Mouse (Mus musculus) cerebellum, adult 11 months (tissue): Measurements from ENCODE around the gene C9orf72.

Experiments used
- DNase-seq: peaks from one replicate; pipeline ENCODE4 v3.0.0; 2022

C9orf72 gene

DNA sequence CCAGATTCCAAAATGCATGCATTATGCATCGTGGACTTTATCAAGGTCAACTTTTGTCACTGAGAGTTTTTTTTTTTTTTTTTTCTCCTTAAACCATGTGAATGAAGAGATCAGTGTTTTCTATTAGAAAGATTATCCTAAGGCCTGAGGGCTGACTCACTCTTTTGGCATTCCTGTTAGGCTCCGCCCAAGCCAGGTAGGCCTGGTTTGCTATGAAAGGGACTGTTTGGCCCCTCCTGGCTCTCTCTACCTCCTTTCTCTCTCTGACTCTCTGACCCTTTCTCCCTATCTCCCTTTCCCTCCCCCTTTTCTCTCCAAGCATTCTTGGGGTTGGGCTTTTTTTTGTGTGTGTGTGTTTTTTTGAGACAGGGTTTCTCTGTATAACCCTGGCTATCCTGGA lies 50.4 kb downstream of the C9orf72 start:
- DNase-seq: no peak

DNA sequence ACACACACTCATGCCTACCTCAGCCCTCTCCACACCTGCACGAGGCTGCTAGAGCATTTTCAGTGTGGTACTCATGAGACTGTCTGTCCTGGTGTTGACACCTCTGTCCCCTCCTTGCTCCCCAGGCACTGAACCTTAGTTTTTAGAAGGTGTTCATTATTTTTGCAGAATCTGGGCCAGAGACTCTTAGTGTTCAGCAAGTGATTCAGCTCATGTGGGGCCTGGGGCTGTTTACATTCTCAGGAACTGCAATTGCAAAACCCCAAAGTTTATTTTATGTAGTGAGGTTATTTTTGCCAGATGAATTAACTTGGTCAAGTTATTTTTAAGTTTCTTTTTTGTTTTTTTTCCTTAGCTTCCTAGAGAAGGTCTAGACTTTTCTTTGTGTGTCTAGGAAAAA lies 52.4 kb downstream of the C9orf72 start:
- no peak for DNase-seq

DNA sequence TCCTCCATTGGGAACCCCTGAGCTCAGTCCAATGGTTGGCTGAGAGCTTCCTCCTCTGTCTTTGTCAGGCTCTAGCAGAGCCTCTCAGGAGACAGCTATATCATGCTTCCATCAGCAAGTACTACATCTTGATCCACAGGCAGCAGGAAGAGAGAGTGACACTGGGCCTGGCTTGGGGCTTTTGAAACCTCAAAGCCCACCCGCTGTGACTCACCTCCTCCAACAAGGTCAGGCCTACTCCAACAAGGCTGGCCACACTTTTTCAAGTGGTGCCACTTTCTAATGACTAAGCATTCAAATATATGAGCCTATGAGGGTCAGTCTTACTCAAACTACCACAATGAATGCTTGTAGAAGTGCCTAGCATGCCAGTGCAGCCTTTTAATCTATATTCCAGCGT lies 53.5 kb downstream of the C9orf72 start:
- no peak for DNase-seq

DNA sequence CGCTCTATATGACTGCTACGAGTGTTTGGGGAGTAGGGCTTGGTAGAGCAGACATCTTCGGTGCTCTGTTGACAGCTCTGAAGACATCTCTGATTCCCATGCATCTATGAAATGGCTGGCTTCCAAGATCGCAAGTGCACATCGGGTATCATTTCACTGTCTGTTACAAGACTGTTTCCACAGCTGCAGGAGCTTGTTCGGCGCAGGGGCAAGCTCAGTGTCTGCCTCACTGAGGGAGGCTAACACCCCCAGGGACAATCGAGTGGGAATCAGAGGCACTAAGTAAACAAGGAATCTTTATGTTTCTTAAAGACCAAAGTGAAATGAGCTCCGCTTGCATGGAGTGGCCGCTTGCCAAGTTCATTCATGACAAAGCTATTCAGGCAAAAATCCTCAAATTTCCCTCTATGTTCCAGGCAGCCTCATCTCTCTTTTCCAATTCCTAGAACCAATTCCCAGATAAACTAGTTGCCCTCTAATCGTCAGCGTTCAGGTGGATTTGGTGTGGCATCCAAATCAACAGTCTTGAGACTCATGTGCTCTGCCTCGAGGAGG lies 56.3 kb downstream of the C9orf72 start:
- no peak for DNase-seq

DNA sequence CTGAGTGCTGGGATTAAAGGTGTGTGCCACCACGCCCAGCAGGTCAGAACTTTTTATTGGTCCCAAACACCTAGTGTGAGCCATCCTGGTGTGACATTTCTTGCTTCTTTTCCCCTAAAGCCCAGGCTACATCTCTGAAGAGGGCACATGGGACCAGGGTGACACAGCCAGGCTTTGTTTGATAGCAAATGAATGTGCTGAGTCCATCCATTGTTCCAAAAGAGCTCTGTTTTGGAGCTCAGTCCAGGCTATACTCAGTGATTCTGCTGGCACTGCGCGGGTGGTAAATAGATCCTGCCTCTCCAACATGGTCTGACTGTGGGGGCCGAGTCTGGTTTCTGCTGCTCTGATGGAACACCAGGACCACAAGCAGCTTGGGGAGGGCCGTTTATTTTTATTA lies 58.1 kb downstream of the C9orf72 start:
- DNase-seq: no peak

DNA sequence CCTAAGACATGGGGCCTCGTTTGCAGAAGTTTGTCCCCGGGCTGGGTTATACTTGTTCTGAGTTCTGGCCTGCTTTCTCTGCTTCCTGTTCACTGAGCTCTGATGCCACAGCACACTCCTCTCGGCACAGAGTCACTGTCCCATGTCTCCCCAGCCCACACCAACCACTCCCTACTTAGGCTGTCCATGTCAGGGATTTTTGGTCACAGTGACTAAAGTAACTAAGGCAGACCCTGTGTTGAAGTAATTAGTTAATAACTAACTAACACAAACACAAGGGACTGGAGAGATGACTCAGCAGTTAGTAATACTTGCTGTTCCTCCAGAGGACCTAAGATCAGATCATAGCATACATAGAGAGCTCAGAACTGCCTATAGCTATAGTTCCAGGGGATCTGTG lies 60.0 kb downstream of the C9orf72 start:
- no peak for DNase-seq

DNA sequence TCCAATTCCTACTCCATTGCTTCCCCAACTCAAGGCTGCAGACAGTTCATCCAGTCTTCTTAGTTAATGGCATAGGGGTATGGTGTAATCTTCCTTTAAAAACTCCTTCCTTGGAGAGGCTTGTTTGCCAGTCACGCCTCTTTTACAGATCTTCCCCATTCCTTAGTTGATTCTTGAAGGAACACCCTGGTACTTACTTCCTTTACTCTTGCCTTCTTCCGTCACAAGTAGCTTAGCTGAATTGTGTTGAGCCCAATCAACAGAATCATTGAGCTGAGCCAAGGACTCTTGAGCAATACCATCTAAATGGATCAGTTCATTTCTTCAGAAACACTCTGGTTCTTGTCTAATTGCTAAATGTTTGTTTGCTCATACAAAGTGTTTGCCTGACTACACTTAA lies 60.7 kb downstream of the C9orf72 start:
- DNase-seq: no peak

DNA sequence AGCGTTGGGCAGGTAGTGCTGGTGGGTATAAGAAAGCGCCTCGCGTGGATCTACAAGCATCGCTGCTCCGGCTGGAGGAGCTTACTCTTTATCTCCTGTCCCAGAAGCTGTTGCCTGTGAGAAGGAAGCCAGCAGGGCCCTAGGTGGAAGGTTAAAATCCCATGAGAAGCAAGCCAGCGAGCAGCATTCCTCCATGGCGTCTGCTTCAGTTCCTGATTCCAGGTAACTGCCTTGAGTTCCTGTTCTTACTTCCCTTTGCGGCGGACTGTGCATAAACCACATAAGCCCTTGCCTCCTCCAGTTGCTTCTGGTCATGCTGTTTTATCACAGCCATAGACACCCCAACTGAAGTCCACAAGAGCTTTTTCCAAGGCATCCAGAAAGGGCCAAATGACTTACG lies 68.2 kb downstream of the C9orf72 start:
- no peak for DNase-seq

DNA sequence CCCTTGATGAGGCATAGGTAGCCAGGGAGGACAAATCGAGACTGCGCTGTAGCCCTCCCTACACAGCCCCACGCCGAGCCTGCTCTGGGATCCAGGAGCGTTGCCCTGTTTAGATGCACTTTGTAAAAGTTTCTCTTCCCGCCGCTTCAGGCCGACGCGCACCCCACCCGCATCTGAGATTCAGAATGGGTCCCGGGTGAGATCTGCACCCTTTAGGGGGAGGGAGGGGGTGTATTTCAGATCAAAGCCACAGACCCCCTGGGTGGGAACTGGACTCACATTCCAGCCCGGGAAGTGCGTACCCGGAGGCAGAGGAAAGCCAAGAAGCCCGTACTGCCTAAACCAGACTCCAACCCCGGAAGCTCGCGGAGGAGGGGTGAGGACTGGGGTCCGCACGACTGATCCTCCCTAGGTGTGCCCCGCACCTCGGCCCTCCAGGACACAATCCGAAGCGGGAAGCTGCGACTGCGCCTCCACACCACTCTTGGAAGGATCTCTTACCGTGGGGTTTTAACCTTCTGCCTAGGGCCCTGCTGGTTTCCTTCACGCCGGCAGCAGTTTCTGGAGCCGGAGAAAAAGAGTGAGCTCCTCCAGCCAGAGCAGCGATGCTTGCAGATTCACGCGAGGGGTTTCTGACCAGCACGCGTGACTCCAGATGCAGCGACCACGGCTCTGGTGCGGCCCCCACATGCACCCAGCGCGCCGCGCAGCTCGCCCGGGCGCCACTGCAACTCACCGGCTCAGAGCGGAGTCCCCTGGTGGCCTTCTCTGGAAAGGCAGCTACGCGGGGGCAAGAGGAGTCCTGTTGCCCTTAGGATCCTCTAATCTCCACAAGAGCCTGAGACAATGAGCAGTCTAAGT lies 69.0 kb downstream of the C9orf72 start, which contains the start of gene Mob3b:
TSS of gene Mob3b (minus strand) at position 734 of the 861 bp plus-strand sequence.
- peak; percentile 50 for DNase-seq

DNA sequence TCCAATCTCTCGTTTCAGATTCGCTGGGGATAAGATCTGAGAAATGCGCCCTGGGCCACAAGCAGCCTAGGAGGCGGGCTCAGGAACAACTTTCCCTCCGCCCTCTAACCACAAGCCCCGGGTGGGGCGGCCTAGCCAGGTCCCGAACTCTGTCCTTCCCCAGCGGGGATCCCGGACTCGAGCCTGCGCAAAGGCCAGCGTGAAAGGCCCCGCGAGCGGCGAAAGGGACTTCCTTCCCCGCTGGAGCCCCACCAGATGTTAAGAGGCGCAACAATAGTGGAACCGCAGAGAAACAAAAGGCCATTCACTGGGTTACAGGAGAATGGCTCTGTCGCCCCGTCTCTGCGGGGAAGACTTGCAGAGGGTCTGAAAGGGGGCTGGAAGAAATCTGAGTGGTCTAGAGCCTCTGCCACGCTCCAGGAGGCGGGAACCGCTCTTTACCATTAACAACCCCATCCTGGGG lies 69.8 kb downstream of the C9orf72 start:
- no peak for DNase-seq

DNA sequence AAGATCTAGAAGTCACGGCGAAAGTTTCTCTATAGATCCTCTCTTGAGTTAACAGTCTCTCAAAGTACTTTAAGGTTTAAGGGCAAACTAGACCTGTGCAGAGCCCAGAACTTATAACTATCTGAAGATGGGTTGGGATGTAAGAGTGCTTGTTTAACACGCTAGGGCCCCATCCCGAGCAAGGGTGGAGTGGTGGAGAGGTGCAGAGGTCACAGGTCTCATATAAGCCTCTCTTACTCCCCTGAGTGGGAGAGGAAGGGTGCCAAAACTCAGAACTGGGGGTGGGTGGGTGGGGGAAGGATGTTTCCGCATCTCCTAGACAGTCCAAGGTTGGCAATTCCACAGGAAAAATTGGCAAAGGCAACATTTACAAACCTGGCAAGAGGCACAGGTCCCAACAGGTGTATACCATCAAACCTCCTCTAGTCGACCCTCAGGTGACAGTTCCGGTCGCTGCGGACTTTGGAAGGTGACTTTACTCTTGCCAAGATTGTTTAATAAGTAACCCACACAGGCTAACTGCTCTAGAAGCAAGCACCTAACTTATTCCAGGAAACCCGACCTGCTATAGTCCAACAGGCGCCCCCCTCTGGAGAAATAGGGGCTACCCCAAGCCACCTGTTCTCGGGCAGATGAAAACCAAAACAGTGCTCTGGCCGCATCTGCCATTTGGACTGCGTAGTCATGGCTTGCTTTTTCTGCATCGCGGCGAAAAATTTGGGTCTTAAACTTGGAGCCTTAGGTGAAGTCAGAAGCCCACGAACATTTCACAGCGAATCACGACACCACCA lies 70.6 kb downstream of the C9orf72 start:
- DNase-seq: no peak

DNA sequence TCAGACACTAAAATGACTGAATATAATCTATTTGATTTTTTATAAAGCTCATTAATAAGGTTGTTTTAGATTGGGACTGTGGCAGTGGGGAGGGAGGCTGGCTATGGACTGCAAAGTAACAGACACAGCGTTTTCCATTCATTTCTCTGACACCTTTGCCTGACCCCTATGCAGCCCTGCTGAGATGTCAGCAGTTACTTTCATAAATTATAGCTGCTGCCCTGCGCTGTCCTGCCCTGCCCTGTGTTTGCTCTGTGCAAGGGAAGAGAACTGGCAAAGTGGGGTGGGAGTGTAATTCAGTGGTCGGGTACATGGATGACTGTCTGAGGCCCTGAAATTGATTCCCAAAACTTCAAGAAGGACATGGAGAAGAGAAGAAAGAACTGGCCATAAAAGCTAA lies 71.9 kb downstream of the C9orf72 start:
- DNase-seq: no peak

DNA sequence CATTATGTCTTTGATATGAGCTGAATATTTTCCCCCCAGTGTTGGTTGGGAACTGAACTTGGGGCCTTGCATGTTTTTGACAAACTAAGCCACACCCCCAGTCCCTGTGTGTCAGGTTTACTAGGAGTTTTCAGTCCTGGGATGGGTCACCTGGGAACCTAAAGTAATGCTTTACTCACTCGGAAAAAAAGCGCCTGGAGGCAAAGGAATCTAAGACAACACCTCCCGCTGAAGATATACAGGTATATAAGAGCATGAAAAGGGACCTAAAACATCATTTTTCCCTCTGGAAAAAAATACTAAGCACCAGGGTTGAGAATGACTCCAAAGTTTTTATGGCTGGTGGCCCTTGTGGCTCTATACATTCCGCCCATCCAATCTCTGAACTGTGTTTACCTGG lies 74.2 kb downstream of the C9orf72 start, which contains the start of gene Ifnk:
TSS of gene Ifnk (plus strand) at position 301 of the 400 bp plus-strand sequence.
- DNase-seq: no peak

DNA sequence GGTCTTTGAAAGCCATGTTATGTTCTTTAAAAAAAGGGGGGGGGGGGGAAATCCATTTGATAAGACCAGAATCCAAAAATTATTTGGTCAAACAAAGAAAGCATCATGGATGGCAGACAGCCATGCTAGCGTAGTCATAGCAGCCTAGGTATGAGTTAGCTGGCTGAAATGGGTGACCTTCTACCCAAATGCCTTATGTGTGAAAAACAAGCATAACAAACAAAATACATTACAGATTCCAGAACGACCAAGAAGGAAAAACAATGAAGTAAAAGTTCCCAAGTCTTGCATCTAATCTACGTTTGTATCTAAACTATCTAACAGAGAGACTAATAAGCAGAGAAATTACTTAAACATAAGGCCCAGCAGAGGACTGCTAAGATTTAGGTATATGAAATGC lies 75.3 kb downstream of the C9orf72 start:
- DNase-seq: no peak

DNA sequence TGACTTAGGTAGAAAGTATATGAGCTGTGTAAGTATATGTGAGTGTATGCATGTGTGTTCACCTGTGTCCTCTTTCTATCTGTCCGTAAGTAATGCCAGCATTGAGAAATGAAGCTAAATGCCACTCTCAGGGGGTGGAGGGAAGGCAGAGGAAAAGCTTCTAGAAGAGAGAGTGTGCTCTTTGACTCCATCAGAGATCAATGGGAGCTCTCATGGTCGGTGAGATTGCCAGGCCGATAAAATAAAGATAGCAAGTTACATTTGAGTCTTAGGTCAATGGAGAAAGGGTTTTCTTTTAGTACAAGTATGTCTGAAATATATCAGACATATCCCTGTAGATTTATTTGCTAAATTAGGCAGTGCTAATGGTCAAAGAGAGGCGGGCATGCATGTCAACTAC lies 77.6 kb downstream of the C9orf72 start:
- no peak for DNase-seq

DNA sequence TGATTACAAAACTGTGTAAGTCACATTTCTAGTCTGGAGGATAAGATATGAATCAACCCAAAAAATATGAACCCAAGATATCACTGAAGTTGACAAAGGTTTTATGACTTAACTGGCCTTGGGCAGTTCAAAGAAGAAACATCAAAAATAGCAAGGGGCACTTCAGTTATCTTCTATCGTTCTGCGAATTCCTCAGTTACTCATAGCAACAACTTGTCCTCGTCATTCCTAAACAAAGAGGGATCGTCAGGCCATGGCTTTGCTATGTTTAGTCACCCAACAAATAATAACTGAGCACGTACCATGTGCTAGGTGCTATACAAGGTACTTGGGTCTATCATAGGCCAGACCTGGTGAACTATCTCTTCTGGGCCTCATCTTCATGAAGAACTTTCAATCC lies 79.4 kb downstream of the C9orf72 start:
- no peak for DNase-seq

DNA sequence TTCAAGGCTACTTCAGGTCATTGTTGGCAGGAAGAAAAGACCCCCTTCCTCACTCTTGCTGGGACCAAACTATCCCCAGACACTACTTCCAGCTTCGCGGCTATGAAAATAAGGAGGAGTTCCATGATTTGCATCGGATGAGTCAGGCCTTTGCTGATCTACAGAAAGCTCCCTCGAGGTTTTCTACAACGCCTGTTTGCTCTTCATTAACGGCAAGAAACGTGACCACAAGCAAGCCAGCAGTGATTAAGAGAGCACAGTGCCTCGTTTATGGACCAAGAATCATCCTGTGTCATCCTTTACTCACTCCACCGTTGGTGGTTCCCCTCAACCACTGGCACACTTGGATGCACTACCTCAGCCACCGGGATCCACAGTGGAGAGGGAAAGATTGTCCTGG lies 80.2 kb downstream of the C9orf72 start:
- DNase-seq: no peak

DNA sequence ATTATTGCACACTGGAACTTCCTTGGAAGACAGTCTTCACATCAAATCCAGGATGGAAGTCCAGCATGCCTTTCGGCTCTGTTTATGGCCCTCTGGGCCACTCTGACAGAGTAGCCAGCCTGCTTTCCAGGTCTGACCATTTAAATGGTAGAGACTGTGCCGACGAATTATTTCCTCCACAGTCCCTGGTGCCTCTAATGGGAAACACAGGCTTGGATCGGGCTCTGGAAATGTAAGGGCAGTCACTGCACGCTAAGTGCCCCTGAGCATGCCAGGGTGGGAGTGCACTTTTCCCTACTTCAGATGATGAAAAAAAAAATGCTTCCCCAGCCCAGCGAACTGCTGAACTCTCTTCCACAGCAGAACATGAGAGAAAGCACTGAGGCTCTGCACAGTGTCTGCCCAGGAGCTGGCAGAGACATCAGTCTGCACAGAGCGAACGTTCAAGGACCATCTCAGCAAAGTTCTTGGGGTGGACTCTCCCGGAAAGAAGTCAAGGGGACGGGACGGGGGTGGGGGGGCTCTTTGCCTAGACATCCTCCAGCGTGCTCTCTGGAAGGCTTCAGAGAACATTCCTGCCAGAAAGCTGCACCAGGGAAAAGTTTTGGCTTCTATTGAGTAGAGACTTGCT lies 82.4 kb downstream of the C9orf72 start:
- no peak for DNase-seq
